Mouse (Mus musculus) limb, embryonic 11.5 days (tissue): ENCODE results near the gene Mrps11. TPM values are rescaled to one million over a fixed set of nuclear protein-coding genes. Genes with fewer than 3 reads are reported as not detected.

Source experiments
- ATAC-seq: fragments of 200-750 bp; cut with Nextera tagmentation; 2 replicates; pipeline ENCODE4 v1.8.0; 2017; ENCODE audit warnings: low read depth; ENCODE audit not compliant: insufficient number of reproducible peaks, low FRiP score, low TSS enrichment
- DNase-seq: peaks from one replicate; pipeline ENCODE4 v3.0.0-alpha.2; 2015; ENCODE audit warnings: low spot score
- H3K27ac ChIP-seq: fragments of 300-500 bp; sonication (generic); replicated peaks from 2 replicates; pipeline ENCODE4 v1.5.1; 2014; ENCODE audit warnings: low read depth, mild to moderate bottlenecking, low read length
- H3K27me3 ChIP-seq: fragments of 300-500 bp; sonication (generic); 2 replicates; pipeline ENCODE4 v1.6.1; 2014; ENCODE audit warnings: mild to moderate bottlenecking, low read length, mixed read lengths; ENCODE audit not compliant: control insufficient read depth, insufficient read depth
- H3K36me3 ChIP-seq: fragments of 300-500 bp; sonication (generic); 2 replicates; pipeline ENCODE4 v1.6.1; 2014; ENCODE audit warnings: mild to moderate bottlenecking, low read length, moderate library complexity, mixed read lengths; ENCODE audit not compliant: control insufficient read depth, insufficient read depth
- H3K4me1 ChIP-seq: fragments of 300-500 bp; sonication (generic); 2 replicates; pipeline ENCODE4 v1.6.1; 2014; ENCODE audit warnings: low read length, mixed read lengths; ENCODE audit not compliant: control insufficient read depth, insufficient read depth
- H3K4me2 ChIP-seq: fragments of 300-500 bp; sonication (generic); 2 replicates; pipeline ENCODE4 v1.6.1; 2014; ENCODE audit warnings: low read depth, mild to moderate bottlenecking, moderate library complexity; ENCODE audit not compliant: severe bottlenecking
- H3K4me3 ChIP-seq: fragments of 300-500 bp; sonication (generic); 2 replicates; pipeline ENCODE4 v1.5.1; 2014; ENCODE audit warnings: low read depth, low read length
- H3K9ac ChIP-seq: fragments of 300-500 bp; sonication (generic); 2 replicates; pipeline ENCODE4 v1.6.1; 2014; ENCODE audit warnings: mild to moderate bottlenecking, low read length
- H3K9me3 ChIP-seq: fragments of 300-500 bp; sonication (generic); 2 replicates; pipeline ENCODE4 v1.6.1; 2016; ENCODE audit warnings: low read length; ENCODE audit not compliant: control insufficient read depth
- WGBS: fragments of 180-500 bp; shearing (Covaris S2); extraction: QIAGEN DNeasy Blood & Tissue Kit; methylation state at CpG from one replicate; pipeline ENCODE4 v1.1.7; 2014; 5-methylcytosine and 5-hydroxymethylcytosine counted together
- polyA plus RNA-seq: library from polyadenylated mRNA; unstranded; fragments of >200 nt; fragmentation: Nextera tagmentation; extraction: Ambion mirVana; gene quantifications from 2 replicates; pipeline ENCODE4 v1.2.1, GENCODE M21; 2014

Mrps11 gene
- 84.7 and 93.2 TPM in 2 replicates for polyA plus RNA-seq

- peak; percentile 91 for DNase-seq
- ATAC-seq: peak; percentile 95
- peak within 1 kb of the TSS; percentile 69 for H3K4me2 ChIP-seq
- H3K36me3 ChIP-seq: peaks cover 8% of the 10 kb centered on the region
- H3K27ac ChIP-seq: no peak within 1 kb of the TSS
- H3K9ac ChIP-seq: peak within 1 kb of the TSS; percentile 63
- no peaks in the 10 kb centered on the region for H3K9me3 ChIP-seq
- WGBS: under 1% methylated on average over 44 of the region's 44 CpGs
- H3K27me3 ChIP-seq: no peaks in the 10 kb centered on the region
- peak within 1 kb of the TSS; percentile 88 for H3K4me3 ChIP-seq
- no peaks in the 10 kb centered on the region; the same call in 1 of the 2 replicates for H3K4me1 ChIP-seq
These were observed at the start of gene Mrps11, which contains the start of gene Mrpl46 for GRCm38 (mm10) chr7:78782639-78783581. Gene Mrps11 (plus strand): TSS chr7:78783119. Gene Mrpl46 (minus strand): TSS chr7:78783531.

- ATAC-seq (no peak), DNase-seq (no peak)
- 93% methylated on average over 6 of the region's 6 CpGs for WGBS
These were observed 45.7 kb upstream of the Mrps11 start for GRCm38 (mm10) chr7:78737196-78737595.

GRCm38 (mm10) chr7:78737614-78738210 lies 45.2 kb upstream of the Mrps11 start, which contains the start of gene Ntrk3:
Gene Ntrk3 (minus strand): TSS chr7:78738012.
- Histone ChIP-seq H3K4me3 (no peak within 1 kb of the TSS), H3K9me3 (no peaks in the 10 kb centered on the region), H3K4me1 (no peaks in the 10 kb centered on the region), H3K4me2 (no peak within 1 kb of the TSS), H3K36me3 (no peaks in the 10 kb centered on the region), H3K27ac (no peak within 1 kb of the TSS), H3K27me3 (no peaks in the 10 kb centered on the region), H3K9ac (no peak within 1 kb of the TSS)
- no peak for ATAC-seq
- no peak for DNase-seq
- 81% methylated on average over 5 of the region's 5 CpGs for WGBS

More at GRCm38 (mm10) chr7:78737196-78737595, 45.7 kb upstream of the Mrps11 start:
- Histone ChIP-seq H3K27me3 (no peaks in the 10 kb centered on the region), H3K4me2 (no peak overlapping the region), H3K9ac (no peak overlapping the region), H3K9me3 (no peaks in the 10 kb centered on the region), H3K4me3 (no peak overlapping the region), H3K27ac (no peak overlapping the region), H3K36me3 (no peaks in the 10 kb centered on the region), H3K4me1 (no peaks in the 10 kb centered on the region)

- no peaks in the 10 kb centered on the region for H3K36me3 ChIP-seq
- WGBS: 83% methylated on average over 8 of the region's 8 CpGs
- no peak for DNase-seq
These were observed 43.4 kb upstream of the Mrps11 start for GRCm38 (mm10) chr7:78739351-78740000.

GRCm38 (mm10) chr7:78743731-78744385 lies 39.1 kb upstream of the Mrps11 start:
- Histone ChIP-seq H3K4me3 (no peak overlapping the region), H3K4me2 (no peak overlapping the region), H3K27ac (no peak overlapping the region), H3K9me3 (no peaks in the 10 kb centered on the region), H3K4me1 (no peaks in the 10 kb centered on the region), H3K36me3 (no peaks in the 10 kb centered on the region), H3K27me3 (no peaks in the 10 kb centered on the region), H3K9ac (no peak overlapping the region)
- WGBS: 78% methylated on average over 5 of the region's 5 CpGs
- no peak for DNase-seq
- no peak for ATAC-seq

More at GRCm38 (mm10) chr7:78739351-78740000, 43.4 kb upstream of the Mrps11 start:
- no peaks in the 10 kb centered on the region for H3K4me1 ChIP-seq
- H3K4me3 ChIP-seq: no peak overlapping the region
- no peak overlapping the region for H3K4me2 ChIP-seq
- no peak overlapping the region for H3K9ac ChIP-seq
- no peak for ATAC-seq
- no peaks in the 10 kb centered on the region for H3K9me3 ChIP-seq
- H3K27me3 ChIP-seq: no peaks in the 10 kb centered on the region
- no peak overlapping the region for H3K27ac ChIP-seq

GRCm38 (mm10) chr7:78752961-78753360 lies 30.0 kb upstream of the Mrps11 start:
- Histone ChIP-seq H3K4me2 (no peak overlapping the region), H3K27me3 (no peaks in the 10 kb centered on the region), H3K27ac (no peak overlapping the region), H3K9ac (no peak overlapping the region), H3K9me3 (no peaks in the 10 kb centered on the region), H3K36me3 (no peaks in the 10 kb centered on the region), H3K4me1 (no peaks in the 10 kb centered on the region), H3K4me3 (no peak overlapping the region)
- no peak for ATAC-seq
- DNase-seq: no peak
- WGBS: 89% methylated on average over 4 of the region's 4 CpGs

- H3K36me3 ChIP-seq: no peaks in the 10 kb centered on the region
- no peak overlapping the region for H3K27ac ChIP-seq
- H3K9ac ChIP-seq: no peak overlapping the region
- H3K4me3 ChIP-seq: no peak overlapping the region
- H3K4me1 ChIP-seq: no peaks in the 10 kb centered on the region
- 84% methylated on average over 7 of the region's 7 CpGs for WGBS
- ATAC-seq (no peak), DNase-seq (no peak)
- no peak overlapping the region for H3K4me2 ChIP-seq
- H3K9me3 ChIP-seq: no peaks in the 10 kb centered on the region
- no peaks in the 10 kb centered on the region for H3K27me3 ChIP-seq
These were observed 29.0 kb upstream of the Mrps11 start for GRCm38 (mm10) chr7:78753752-78754457.
